Mouse (Mus musculus): ENCODE results near the gene Fam32a.

Gene Fam32a

GRCm38 (mm10) chr8:72240403-72240763, 20.9 kb downstream of the Fam32a start:
- DNase-seq (ENCODE audit: low spot score) = peak; percentile 34

GRCm38 (mm10) chr8:72240951-72241350, 21.4 kb downstream of the Fam32a start:
- DNase-seq (ENCODE audit: low spot score) = no peak

GRCm38 (mm10) chr8:72242226-72242625, 22.7 kb downstream of the Fam32a start:
- DNase-seq (ENCODE audit: low spot score) = no peak

- no peak for DNase-seq (ENCODE audit: low spot score)
Observed at GRCm38 (mm10) chr8:72244610-72245009, 25.1 kb downstream of the Fam32a start.

DNA sequence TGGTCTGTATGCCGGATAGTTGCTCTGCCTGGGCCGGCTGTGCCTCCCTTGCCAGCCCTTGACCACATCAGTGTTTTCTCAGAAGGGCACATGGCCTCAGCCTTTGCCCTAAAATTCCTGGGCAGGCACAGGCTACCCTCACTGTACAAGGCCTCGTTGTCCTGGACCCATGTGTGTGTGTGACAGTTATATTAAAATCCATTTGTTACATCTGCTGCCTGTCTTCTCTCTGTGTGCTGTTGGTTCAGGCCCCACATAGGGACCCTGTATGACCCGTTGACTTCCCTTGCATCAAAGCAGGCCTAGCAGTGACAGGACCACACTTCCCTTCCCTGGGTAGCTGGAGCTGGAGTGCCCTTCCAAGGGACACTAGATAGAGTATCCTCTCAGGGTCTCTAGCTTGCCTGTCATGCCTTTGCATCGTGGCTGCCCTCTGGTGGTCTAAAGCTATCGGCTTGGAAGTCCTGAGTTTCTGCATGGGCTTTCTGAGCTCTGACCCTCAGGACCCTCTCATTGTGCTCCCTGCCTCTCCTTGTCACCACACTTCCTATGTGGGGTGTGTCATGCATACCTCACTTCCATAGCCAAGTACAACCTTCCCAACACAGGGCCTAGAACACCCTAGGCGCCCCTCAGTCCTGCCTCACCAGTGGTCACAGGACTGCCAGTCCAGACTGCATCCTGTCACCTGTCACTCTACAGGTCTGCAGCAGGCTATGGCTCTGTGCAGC, 37.8 kb downstream of the Fam32a start:
- peak; percentile 35 for DNase-seq (ENCODE audit: low spot score)

DNA sequence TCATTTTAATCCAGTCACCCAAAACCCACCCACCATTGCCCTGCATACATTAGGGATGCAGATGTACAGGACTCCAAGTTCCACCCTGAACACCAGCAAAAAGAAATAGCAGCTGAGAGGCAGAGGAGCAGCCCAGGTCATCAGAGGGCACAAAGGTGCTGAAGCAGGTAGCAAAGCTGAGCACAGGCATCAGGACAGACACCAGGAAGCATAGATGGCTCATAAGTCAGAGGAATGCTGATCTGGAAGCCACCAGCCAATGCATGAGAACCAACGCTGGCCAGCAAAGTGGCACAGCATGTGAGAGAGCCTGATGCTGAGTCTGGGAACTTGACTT, 38.3 kb downstream of the Fam32a start:
- DNase-seq (ENCODE audit: low spot score) = no peak

- DNase-seq (ENCODE audit: low spot score) = no peak
Observed at GRCm38 (mm10) chr8:72259862-72260261, 40.3 kb downstream of the Fam32a start.

GRCm38 (mm10) chr8:72260585-72260984, 41.1 kb downstream of the Fam32a start:
- no peak for DNase-seq (ENCODE audit: low spot score)

- peak; percentile 32 for DNase-seq (ENCODE audit: low spot score)
Observed at GRCm38 (mm10) chr8:72261019-72261418, 41.5 kb downstream of the Fam32a start.

DNA sequence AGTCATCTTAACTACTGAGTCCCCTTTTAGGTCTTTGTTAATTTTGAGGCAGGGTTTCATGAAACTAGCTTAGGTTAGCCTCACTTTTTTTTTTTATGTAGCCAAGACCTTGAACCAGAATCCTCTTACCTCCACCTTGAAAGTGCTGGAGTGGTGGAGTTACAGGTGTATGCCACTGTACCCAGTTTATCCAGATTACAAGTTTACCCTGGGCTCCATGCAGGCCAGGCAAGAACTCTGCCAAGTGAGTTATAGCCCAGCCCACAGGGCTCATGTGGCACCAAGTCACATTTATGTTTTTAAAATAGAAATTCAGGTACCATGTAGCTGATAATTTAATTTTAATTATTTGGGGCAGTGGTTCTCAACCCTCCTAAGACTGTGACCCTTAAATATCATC, 41.9 kb downstream of the Fam32a start:
- no peak for DNase-seq (ENCODE audit: low spot score)

GRCm38 (mm10) chr8:72261872-72262271, 42.3 kb downstream of the Fam32a start:
- no peak for DNase-seq (ENCODE audit: low spot score)

- DNase-seq (ENCODE audit: low spot score) = no peak
Observed at GRCm38 (mm10) chr8:72262756-72263155, 43.2 kb downstream of the Fam32a start.

DNA sequence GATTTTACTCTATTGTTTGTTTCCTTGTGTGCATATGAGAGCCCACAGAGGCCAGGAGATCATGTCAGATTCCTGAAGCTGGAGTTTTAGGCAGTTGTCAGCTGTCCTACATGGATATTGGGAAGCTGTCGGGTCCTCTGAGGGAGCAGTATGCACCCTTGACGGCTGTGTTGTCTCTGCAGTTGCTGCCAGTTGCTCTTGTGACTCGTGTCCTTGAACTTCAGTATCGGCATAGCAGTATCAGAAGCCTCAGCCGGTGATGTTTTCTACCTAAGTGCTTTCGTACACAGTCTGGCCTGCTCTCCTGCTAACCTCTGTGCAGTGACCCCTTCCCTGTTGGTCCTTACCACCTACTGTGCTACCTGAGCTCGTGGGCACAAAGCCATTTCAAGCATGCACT, 43.9 kb downstream of the Fam32a start:
- no peak for DNase-seq (ENCODE audit: low spot score)

DNA sequence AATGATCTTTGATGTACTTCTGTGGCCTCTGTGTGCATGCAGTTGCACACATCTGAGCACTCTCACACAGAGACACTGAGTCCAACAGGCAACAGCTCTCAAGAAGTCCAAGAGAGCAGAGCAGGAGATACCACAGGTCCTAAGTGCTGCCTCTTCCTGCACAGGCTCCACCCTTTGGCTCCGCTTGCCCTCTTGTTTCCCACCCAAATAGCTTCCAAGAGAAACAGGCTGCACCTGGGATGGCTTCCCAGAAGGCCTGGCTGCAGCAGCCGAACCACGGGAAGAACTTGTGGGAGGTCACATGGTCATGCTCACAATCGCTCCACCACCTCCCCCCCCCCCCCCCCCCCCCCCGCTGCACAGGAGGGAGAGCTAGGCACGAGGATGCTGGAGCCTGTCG, 45.8 kb downstream of the Fam32a start:
- DNase-seq (ENCODE audit: low spot score) = no peak

DNA sequence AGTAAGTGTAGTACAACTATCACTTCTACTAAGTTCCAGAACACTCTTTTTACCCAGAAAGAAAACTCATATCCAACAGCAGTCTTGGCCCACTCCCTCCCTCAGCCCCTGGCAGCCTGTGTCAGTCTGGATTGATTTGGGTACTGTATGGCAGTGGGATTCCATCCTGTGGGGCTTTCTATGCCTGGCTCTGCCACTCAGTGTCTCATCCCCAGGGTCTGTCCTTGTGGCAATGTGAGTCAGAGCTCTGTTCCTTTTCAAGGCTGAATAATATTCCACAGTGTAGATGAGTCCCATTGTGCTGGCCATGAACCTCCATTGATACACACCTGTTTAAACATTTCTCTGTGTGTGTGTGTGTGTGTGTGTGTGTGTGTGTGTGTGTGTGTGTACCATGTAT, 47.1 kb downstream of the Fam32a start:
- DNase-seq (ENCODE audit: low spot score) = no peak

DNA sequence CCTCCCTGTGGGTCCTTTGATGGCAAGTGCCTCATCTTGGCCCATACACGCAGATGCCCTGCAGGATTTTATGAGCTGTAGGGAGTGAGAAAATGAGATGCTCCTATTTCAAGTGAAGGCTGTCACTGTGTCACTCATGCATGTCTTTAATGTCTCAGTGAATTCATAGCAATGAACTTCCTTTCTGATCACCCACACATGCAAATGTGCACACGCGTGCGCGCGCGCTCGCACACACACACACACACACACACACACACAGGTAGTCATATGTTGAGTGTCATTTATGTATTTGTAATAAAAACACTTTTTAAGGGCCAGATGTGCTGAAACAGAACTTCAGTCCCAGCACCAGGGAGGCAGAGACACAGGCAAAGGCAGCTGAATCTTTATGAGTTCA, 47.6 kb downstream of the Fam32a start:
- no peak for DNase-seq (ENCODE audit: low spot score)

- DNase-seq (ENCODE audit: low spot score) = peak; percentile 40
Observed at GRCm38 (mm10) chr8:72268356-72268755, 48.8 kb downstream of the Fam32a start.

DNA sequence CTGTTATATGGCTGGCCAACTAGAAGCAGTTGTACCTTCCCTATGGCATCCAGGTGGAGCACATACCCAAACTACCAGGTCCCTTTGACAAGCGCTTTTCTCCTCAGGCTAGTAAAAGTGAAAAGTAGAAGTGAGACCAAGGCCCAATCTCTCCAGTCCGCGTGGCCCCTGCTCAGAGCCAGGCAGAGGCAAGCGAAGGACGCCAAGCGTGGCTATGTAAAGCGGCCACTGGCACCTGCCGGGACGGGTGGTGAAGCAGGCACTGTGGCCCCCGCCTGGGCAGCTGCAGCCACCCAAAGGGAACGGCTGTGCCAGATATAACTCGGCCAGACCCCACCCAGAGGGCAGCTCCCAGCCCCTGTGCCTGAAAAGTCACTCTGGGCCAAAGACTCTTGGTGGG, 51.1 kb downstream of the Fam32a start:
- DNase-seq (ENCODE audit: low spot score) = no peak

DNA sequence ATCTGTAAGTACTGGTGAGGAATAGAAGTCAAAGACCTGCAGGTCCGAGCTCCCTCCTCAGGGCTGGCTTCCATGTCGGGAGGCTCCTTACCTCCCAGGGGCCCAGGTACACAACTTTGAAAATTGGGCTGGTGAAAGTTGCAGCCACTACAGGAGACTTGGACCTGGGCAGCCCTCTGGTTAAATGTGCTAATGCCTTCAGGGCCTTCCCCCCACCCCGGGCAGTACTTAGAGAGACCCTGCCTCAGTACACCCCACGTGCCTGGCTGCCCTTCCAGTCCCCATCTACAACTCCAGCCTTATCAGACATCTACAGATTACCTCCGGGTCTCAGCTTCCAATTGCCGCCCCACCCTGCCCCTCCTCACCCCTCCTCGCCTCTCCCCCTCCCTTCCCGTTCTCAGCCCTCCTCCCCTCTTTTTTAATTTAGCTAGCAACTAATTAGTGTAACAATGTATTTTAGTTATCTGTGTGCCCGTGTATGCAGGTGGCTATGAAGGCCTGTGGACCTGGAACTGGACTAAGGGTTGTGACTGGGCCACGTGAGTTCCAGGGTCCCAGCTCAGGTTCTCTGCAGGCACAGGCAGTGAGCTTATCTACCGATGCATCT, 51.6 kb downstream of the Fam32a start:
- no peak for DNase-seq (ENCODE audit: low spot score)

GRCm38 (mm10) chr8:72271691-72272090, 52.2 kb downstream of the Fam32a start:
- DNase-seq (ENCODE audit: low spot score) = no peak

- DNase-seq (ENCODE audit: low spot score) = peak; percentile 75
Observed at GRCm38 (mm10) chr8:72272361-72272760, 52.8 kb downstream of the Fam32a start.

DNA sequence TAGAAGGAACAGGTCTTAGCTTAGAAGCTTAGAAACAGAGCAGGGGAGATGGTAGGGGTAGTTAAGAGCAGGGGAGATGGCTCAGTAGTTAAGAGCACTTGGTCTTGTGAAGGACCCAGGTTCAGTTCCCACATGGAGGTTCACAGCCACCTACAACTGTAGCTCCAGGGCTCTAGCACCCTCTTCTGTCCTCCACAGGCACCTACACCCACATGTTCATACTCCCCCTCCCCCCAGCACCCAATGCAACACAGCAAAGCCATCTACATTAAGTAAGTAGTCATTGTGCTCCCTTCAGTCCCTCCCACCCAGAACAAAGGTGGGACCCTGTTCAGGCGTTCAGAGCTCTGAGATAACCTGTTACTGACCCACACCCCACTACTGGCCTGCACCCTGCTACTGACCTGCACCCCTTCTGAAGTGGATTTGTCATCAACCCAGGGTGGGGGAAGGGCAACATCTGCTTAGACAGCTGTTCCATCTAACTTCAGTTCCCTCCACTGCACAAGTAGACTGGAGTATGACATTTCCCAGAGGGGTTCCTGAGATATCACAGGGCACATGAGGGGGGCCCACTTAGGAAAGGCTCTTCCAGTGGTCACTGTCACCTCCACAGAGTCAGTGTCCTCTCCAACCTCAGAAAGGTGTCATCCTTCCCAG, 53.7 kb downstream of the Fam32a start:
- no peak for DNase-seq (ENCODE audit: low spot score)

GRCm38 (mm10) chr8:72273807-72274206, 54.3 kb downstream of the Fam32a start:
- DNase-seq (ENCODE audit: low spot score) = no peak
